Mouse (Mus musculus) bone marrow macrophage, adult 2 months (primary cell): ENCODE results near the gene Nol7.

Source experiments
- CTCF ChIP-seq: IDR thresholded peaks from 2 replicates; pipeline ENCODE4 v1.5.1; 2012; ENCODE audit warnings: low read depth, mild to moderate bottlenecking, low read length, moderate library complexity
- POLR2A ChIP-seq: IDR thresholded peaks from 2 replicates; pipeline ENCODE4 v1.6.1; 2012; ENCODE audit warnings: mild to moderate bottlenecking, low read depth, low read length, borderline replicate concordance

DNA sequence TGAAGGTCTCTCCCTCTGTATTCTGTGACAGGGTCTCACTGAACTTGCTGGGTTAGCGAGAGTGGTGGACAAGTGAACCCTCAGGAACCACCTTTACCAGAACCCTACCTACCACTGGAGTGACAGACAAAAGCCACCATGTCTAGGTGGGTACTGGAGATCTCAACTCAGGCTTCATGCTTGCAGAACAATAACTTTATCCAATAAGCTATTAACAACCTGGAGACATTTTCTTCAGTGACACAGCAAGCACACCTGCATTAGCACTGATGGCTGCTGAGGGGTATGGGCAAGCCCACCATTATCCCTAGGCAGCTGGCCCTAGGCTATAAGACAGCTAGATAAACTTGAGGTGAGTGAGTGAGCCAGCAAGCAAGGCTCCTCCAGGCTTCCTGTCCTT, 42.2 kb downstream of the Nol7 start:
- TF ChIP-seq CTCF, result no peak
- no peak for TF ChIP-seq POLR2A
